ENCODE assay signal across 8 mouse cellular contexts in the genomic region with DNA sequence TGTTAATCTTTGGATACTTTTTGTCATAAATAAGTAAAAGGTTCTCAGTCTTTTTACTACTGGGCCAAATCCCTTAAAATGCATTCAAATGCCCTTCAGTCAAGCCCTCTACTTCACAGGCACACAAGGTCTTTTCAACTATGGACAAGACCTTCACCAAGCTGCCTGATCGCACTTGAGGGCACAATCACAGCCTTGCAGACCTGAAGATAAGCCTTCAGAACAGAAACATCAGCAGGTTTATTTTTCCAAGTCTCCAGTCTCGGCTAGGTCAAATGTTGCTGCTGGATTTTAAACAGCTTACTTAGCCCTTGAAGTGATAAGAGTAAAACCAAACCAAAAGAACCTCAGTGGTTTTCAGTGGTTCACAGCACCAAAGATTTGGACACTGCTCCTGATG. TPM values are rescaled to one million over a fixed set of nuclear protein-coding genes. Genes with fewer than 3 reads are reported as not detected.
DNase-seq lines count a peak whose midpoint lies in the region; ATAC-seq and TF ChIP-seq lines count a peak whose summit lies in the region.

No protein-coding gene starts in this region.

- peaks cover 66% of the 10 kb centered on the region for H3K79me2 ChIP-seq in macrophage (ENCODE audit: inconsistent target)

- no peak for TF ChIP-seq CTCF in forebrain, postnatal 0 days (IDR thresholded peaks at IDR 0.05; ENCODE audit: low read depth)

- H3K36me3 ChIP-seq in heart, embryonic 16.5 days (ENCODE audit: control insufficient read depth, insufficient read depth) = no peaks in the 10 kb centered on the region
- H3K36me3 ChIP-seq in forebrain, postnatal 0 days (ENCODE audit: insufficient read depth) = no peaks in the 10 kb centered on the region
- H3K36me3 ChIP-seq in macrophage (ENCODE audit: inconsistent target) = no peaks in the 10 kb centered on the region

- H3K27me3 ChIP-seq in heart, embryonic 16.5 days (ENCODE audit: control insufficient read depth, insufficient read depth, low read length) = no peaks in the 10 kb centered on the region
- no peaks in the 10 kb centered on the region for H3K27me3 ChIP-seq in forebrain, postnatal 0 days (ENCODE audit: insufficient read depth, low read length)

- peak overlapping the region; percentile 61 for H3K4me2 ChIP-seq in heart, embryonic 16.5 days (ENCODE audit: low read depth, low read length)
- peak overlapping the region; percentile 73 for H3K4me2 ChIP-seq in forebrain, postnatal 0 days (ENCODE audit: low read depth)

- peak overlapping the region; percentile 100 for H3K9ac ChIP-seq in heart, embryonic 16.5 days (ENCODE audit: low read length)
- H3K9ac ChIP-seq in forebrain, postnatal 0 days = peak overlapping the region; percentile 99

- 4% methylated on average over 2 of the region's 2 CpGs for WGBS in heart, embryonic 16.5 days
- 22% methylated on average over 2 of the region's 2 CpGs for WGBS in forebrain, postnatal 0 days
- WGBS in macrophage (ENCODE audit: missing documents) = 72% methylated on average over 2 of the region's 2 CpGs

- peak overlapping the region; percentile 95 for H3K4me3 ChIP-seq in heart, embryonic 16.5 days (ENCODE audit: low read length)
- peak overlapping the region; percentile 99 for H3K4me3 ChIP-seq in forebrain, postnatal 0 days (ENCODE audit: low read depth, low read length)
- H3K4me3 ChIP-seq in macrophage (ENCODE audit: inconsistent target) = peak overlapping the region; percentile 93

- no peak for DNase-seq in heart, adult 11 months
- peak; percentile 40 for DNase-seq in adipocyte (ENCODE audit: low spot score)
- no peak for DNase-seq in forebrain, postnatal 0 days
- DNase-seq in B cell, adult 2 months = no peak
- no peak for DNase-seq in urinary bladder, postnatal 25 days (ENCODE audit: low spot score)
- DNase-seq in layer of hippocampus, adult 9-11 months = no peak

- ATAC-seq in heart, embryonic 16.5 days (replicated peaks; ENCODE audit: extremely low read depth, insufficient read depth, low FRiP score) = no peak
- no peak for ATAC-seq in forebrain, postnatal 0 days

- H3K9me3 ChIP-seq in heart, embryonic 16.5 days (replicated peaks; ENCODE audit: control insufficient read depth, low read length) = no peaks in the 10 kb centered on the region
- no peaks in the 10 kb centered on the region for H3K9me3 ChIP-seq in forebrain, postnatal 0 days (ENCODE audit: low read length)

- H3K4me1 ChIP-seq in heart, embryonic 16.5 days (ENCODE audit: control insufficient read depth, insufficient read depth, low read length) = peaks cover 23% of the 10 kb centered on the region
- peaks cover 17% of the 10 kb centered on the region for H3K4me1 ChIP-seq in forebrain, postnatal 0 days (ENCODE audit: insufficient read depth)

- H3K27ac ChIP-seq in heart, embryonic 16.5 days (ENCODE audit: low read length) = peak overlapping the region; percentile 100
- H3K27ac ChIP-seq in forebrain, postnatal 0 days (ENCODE audit: low read depth, low read length) = no peak overlapping the region; the same call in 1 of the 2 replicates
- no peak overlapping the region; the same call in 1 of the 2 replicates for H3K27ac ChIP-seq in macrophage

RNA-seq across cellular contexts. Expression of a gene that starts 2.1 kb away (rescaled TPM):
- 103 and 104 TPM in 2 replicates for polyA plus RNA-seq in heart, embryonic 16.5 days (2015; fragmentation: Nextera tagmentation; extraction: Ambion mirVana)
- 225 and 226 TPM in 2 replicates for total RNA-seq in forebrain, postnatal 0 days (2014; rRNA removed)
- 94.9 and 105 TPM in 2 replicates for polyA plus RNA-seq in forebrain, postnatal 0 days (2015; fragmentation: Nextera tagmentation; extraction: Ambion mirVana)
- total RNA-seq in macrophage (2018; cell fraction: chromatin; rRNA removed) = 100 to 1,000 TPM in 22 of 26 experiments, 10 to 100 TPM in 4; 64.2 to 304 (median 221) TPM
- 10 to 100 TPM; 22.5 to 72.5 (median 54.0) TPM for total RNA-seq in macrophage (2018; cell fraction: cytosol; rRNA removed)
- 100 to 1,000 TPM in 20 of 26 experiments, 10 to 100 TPM in 6; 49.6 to 205 (median 146) TPM for total RNA-seq in macrophage (2018; cell fraction: nucleus; rRNA removed)
- 36.8 to 74.8 TPM (median 44.7 TPM) in 3 replicates for polyA plus RNA-seq in macrophage (2018)
